Mouse (Mus musculus): Measurements from ENCODE around the gene Elp4.

- TF ChIP-seq REST (IDR thresholded peaks at IDR 0.05; ENCODE audit: insufficient read depth, insufficient read length) (no peak), USF1 (IDR thresholded peaks at IDR 0.05; ENCODE audit: low read depth) (no peak), POLR2A (IDR thresholded peaks at IDR 0.05; ENCODE audit: insufficient read length, low read depth) (no peak), TCF12 (IDR thresholded peaks at IDR 0.05; ENCODE audit: insufficient read depth, poor library complexity, severe bottlenecking) (no peak), POLR2AphosphoS2 (IDR thresholded peaks at IDR 0.05; ENCODE audit: insufficient read length, low read depth) (no peak), MYOG (IDR thresholded peaks at IDR 0.05; ENCODE audit: control insufficient read depth in 1 of 3, insufficient read depth in 1 of 3, insufficient read length in 2 of 3, low read depth in 2 of 3) (no peak), SRF (IDR thresholded peaks at IDR 0.05; ENCODE audit: control insufficient read depth, insufficient read length, low read depth) (no peak)
These were observed 388 bp upstream of the Elp4 start for GRCm38 (mm10) chr2:105904757-105905146.

Measured in myocyte (in vitro differentiated cells).